Mouse (Mus musculus) frontal cortex, adult 2 months (tissue): ENCODE results near the gene Tas2r119. TPM values are rescaled to one million over a fixed set of nuclear protein-coding genes. Genes with fewer than 3 reads are reported as not detected.

Experiments
- DNase-seq, 2 experiments: peaks; one replicate each; pipeline ENCODE4 v3.0.0; 2022; ENCODE audit warnings: low spot score in 1 of 2; ENCODE audit errors: extremely low spot score in 1 of 2
- polyA plus RNA-seq: library from polyadenylated mRNA; depleted of rRNA; stranded (reverse); fragments of >200 nt; gene quantifications from 2 replicates; pipeline ENCODE4 v1.2.3, GENCODE M21; 2012; rRNA removed

The Tas2r119 gene
- polyA plus RNA-seq, 1 experiment = not detected

GRCm38 (mm10) chr15:32223028-32223427, 45.9 kb downstream of the Tas2r119 start:
- DNase-seq = no peak

DNA sequence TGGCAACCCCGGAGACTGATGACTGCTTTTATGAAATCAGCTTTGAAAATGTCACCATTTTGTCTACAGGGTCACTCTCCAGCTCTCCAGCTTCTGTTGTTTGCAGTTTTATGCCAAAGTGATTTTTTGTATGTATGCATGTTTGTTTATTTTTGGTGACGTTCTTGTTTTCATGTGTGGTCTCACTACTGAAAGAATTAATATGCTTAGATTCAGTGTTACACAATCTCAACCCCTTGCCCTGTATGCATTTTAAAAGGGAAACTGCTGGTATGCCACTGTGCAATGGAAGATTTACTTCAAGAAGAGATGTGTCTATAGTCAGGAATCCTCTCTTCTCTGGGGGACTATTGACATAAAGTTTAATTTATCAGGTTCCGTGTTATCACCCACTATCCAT, 48.3 kb downstream of the Tas2r119 start:
- DNase-seq = no peak

GRCm38 (mm10) chr15:32226381-32226780, 49.3 kb downstream of the Tas2r119 start:
- no peak for DNase-seq

DNA sequence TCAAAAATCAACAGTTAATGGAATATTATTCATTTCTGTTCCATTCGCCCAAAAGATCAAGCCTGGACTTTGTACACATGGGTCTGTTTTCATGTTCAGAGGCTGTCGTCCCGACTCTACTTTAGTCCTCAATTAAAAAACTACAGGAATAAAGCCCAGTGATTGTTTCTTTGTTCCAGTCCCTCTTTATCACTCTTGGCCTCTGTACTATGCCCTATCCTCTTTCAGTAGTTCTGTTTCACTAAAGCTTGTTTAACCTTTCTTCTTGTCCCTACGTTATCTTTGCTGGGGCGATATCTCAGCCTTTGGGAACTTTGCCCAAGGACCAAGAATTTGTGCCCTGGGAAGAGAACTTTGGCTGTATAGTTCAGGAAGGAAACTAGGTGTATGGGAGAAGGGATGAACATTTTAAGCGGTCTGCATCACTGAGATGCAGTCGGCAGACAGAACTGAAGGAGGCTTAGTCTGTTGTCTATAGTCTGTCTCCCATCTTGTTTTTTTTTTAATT, 49.9 kb downstream of the Tas2r119 start:
- no peak for DNase-seq

Other genes starting within 250 kb of the Tas2r119 start
- gene Sema5a, start 67.5 kb downstream of the Tas2r119 start, polyA plus RNA-seq = 10.4 and 10.5 TPM in 2 replicates